Mouse (Mus musculus): ENCODE data around the gene Pank3. TPM values are rescaled to one million over a fixed set of nuclear protein-coding genes. Genes with fewer than 3 reads are reported as not detected.
"Not testable (repeated sequence)": the region's sequence is repeated elsewhere in the genome, so short reads cannot be mapped to it uniquely, and the experiment has no call there.

Pank3 gene
- total RNA-seq, 1 experiment: 27.0 TPM

DNA sequence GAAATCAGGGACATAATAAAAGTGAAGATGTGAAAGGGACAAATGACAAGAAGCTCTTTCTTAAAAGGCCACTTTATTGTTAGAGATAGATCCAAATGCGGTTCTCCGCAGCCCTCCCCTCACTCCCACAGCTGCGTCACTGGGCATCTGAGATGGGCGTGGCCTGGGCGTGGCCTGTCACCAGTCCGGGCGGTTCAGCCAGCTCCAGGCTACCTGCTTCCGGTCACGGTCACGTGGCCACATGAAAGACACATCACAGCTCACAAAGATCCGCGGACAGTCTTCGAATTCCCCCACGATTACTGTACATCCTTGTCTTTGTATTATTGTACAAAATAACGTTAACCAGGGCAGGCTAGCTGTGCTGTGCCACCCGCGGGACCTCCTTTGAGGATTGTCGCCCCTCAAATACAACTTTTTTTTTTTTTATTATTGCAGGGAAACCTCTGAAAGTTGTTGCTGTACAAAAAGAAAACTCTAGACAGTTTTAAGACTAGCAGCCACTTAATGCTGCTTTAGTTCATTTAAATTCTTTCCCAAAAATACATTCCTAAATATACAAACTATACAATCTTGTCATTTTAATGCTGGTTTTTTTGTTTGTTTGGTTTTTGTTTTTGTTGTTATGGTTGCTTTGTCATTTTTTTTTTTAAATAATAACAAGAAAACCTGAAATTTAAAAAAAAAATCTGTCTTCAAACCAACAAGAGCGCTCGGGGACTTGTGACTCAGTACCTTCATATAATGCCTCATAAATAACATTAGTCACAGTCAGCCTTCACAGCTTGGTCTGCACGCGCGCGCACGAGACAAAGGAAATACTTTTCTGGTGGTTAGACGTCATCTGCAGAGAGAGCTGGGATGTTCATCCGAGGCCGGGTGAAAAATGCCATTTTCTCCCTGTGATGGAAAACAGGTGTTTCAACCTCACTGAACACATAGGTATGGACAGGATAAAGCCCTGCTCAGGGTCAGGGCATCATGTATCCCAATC, 69.4 kb downstream of the Pank3 start:
- peaks cover 0 to 7% of the 10 kb centered on the region in 2 experiments; a peak in 3 of 4 replicates for H3K4me1 ChIP-seq (ENCODE audit: control insufficient read depth in 2 of 2, insufficient read depth in 2 of 2, low read length in 2 of 2, poor library complexity in 1 of 2)
- DNase-seq (ENCODE audit: low read depth, low spot score): peak; percentile 62
- H3K9me3 ChIP-seq (ENCODE audit: control insufficient read depth, insufficient read depth, low read depth, low read length): no peaks in the 10 kb centered on the region
- TF ChIP-seq ZNF384 (IDR thresholded peaks at IDR 0.05; ENCODE audit: low read depth, low read length): no peak
- TF ChIP-seq MAFK (IDR thresholded peaks at IDR 0.05; ENCODE audit: insufficient read depth, low read depth, low read length): no peak
- TF ChIP-seq ZC3H11A (IDR thresholded peaks at IDR 0.05; ENCODE audit: borderline replicate concordance, low read depth, low read length): no peak
- no peak for TF ChIP-seq CHD2 (IDR thresholded peaks at IDR 0.05; ENCODE audit: low read depth, low read length)
- TF ChIP-seq HCFC1 (IDR thresholded peaks at IDR 0.05; ENCODE audit: borderline replicate concordance, insufficient read depth, low read length): no peak
- H3K27ac ChIP-seq (ENCODE audit: insufficient read depth, low read depth, low read length, poor library complexity, severe bottlenecking): no peak overlapping the region
- H3K36me3 ChIP-seq (ENCODE audit: control insufficient read depth, insufficient read depth, low read length, poor library complexity, severe bottlenecking): peaks cover 16% of the 10 kb centered on the region; the same call in 1 of the 2 replicates
- in situ Hi-C loops (cut with MboI; ENCODE audit: low sequenced_read_pairs in 2 of 2, unreplicated experiment in 2 of 2): no loop called here
- H3K4me3 ChIP-seq (ENCODE audit: insufficient read depth in 1 of 2, low read depth in 1 of 2, low read length in 2 of 2, poor library complexity in 1 of 2, severe bottlenecking in 1 of 2): peak overlapping the region; percentile 17 to 22; a peak in 3 of 4 replicates
- peak overlapping the region; percentile 61 for H3K9ac ChIP-seq (ENCODE audit: insufficient read depth, low read depth, low read length, poor library complexity, severe bottlenecking)

DNA sequence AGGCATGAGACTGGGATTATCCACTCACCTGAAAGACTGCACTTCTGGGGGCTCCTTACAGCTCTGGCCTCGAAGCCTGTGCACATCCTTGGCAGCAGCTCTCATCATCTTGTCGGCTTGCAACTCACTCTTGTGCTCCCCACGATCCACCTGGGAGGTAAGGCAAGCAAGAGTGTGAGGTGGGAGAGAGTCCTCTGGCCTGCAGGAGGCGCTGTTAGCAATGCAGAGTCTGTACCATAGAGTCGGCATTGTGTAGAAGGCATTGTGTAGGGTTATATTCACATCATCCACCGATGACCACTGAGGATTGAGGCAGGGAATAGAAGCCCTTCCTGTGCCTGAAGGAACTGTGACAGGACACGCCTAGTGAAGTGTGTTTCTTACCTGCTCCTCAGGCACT, 71.0 kb downstream of the Pank3 start:
- in situ Hi-C loops (cut with MboI; ENCODE audit: low sequenced_read_pairs in 2 of 2, unreplicated experiment in 2 of 2): no loop called here
- Histone ChIP-seq H3K27ac (ENCODE audit: insufficient read depth, low read depth, low read length, poor library complexity, severe bottlenecking) (peak overlapping the region; percentile 48), H3K9ac (ENCODE audit: insufficient read depth, low read depth, low read length, poor library complexity, severe bottlenecking) (peak overlapping the region; percentile 45), H3K9me3 (ENCODE audit: control insufficient read depth, insufficient read depth, low read depth, low read length) (no peaks in the 10 kb centered on the region), H3K4me3 (ENCODE audit: insufficient read depth in 1 of 2, low read depth in 1 of 2, low read length in 2 of 2, poor library complexity in 1 of 2, severe bottlenecking in 1 of 2) (peak overlapping the region; percentile 35 to 40; a peak in 3 of 4 replicates), H3K4me1 (ENCODE audit: control insufficient read depth in 2 of 2, insufficient read depth in 2 of 2, low read length in 2 of 2, poor library complexity in 1 of 2) (peaks cover 0 to 13% of the 10 kb centered on the region in 2 experiments; a peak in 3 of 4 replicates), H3K36me3 (ENCODE audit: control insufficient read depth, insufficient read depth, low read length, poor library complexity, severe bottlenecking) (peaks cover 16% of the 10 kb centered on the region; the same call in 1 of the 2 replicates)
- DNase-seq (ENCODE audit: low read depth, low spot score): peak; percentile 84
- 0 out of 2 replicates have a peak, but pooled peaks have one; percentile 25 for TF ChIP-seq HCFC1 (IDR thresholded peaks at IDR 0.05; ENCODE audit: borderline replicate concordance, insufficient read depth, low read length)
- TF ChIP-seq CHD2 (IDR thresholded peaks at IDR 0.05; ENCODE audit: low read depth, low read length): no peak
- no peak for TF ChIP-seq MAFK (IDR thresholded peaks at IDR 0.05; ENCODE audit: insufficient read depth, low read depth, low read length)
- TF ChIP-seq ZNF384 (IDR thresholded peaks at IDR 0.05; ENCODE audit: low read depth, low read length): no peak
- no peak for TF ChIP-seq ZC3H11A (IDR thresholded peaks at IDR 0.05; ENCODE audit: borderline replicate concordance, low read depth, low read length)

GRCm38 (mm10) chr11:35840806-35841205, 71.5 kb downstream of the Pank3 start:
- peaks cover 0 to 13% of the 10 kb centered on the region in 2 experiments; a peak in 3 of 4 replicates for H3K4me1 ChIP-seq (ENCODE audit: control insufficient read depth in 2 of 2, insufficient read depth in 2 of 2, low read length in 2 of 2, poor library complexity in 1 of 2)
- H3K36me3 ChIP-seq (ENCODE audit: control insufficient read depth, insufficient read depth, low read length, poor library complexity, severe bottlenecking): peaks cover 16% of the 10 kb centered on the region; the same call in 1 of the 2 replicates
- H3K9ac ChIP-seq (ENCODE audit: insufficient read depth, low read depth, low read length, poor library complexity, severe bottlenecking); H3K9me3 ChIP-seq (ENCODE audit: control insufficient read depth, insufficient read depth, low read depth, low read length); in situ Hi-C loops (cut with MboI; ENCODE audit: low sequenced_read_pairs in 2 of 2, unreplicated experiment in 2 of 2); DNase-seq (ENCODE audit: low read depth, low spot score); H3K4me3 ChIP-seq (ENCODE audit: insufficient read depth in 1 of 2, low read depth in 1 of 2, low read length in 2 of 2, poor library complexity in 1 of 2, severe bottlenecking in 1 of 2): not testable (repeated sequence)
- H3K27ac ChIP-seq (ENCODE audit: insufficient read depth, low read depth, low read length, poor library complexity, severe bottlenecking): peak overlapping the region; percentile 48

Other genes starting within 250 kb of the Pank3 start
- 0.22 and 0.26 TPM in 2 replicates for gene Fbll1, start 29.4 kb downstream of the Pank3 start, total RNA-seq (2012; rRNA removed)
- gene Rars, start 65.0 kb downstream of the Pank3 start, total RNA-seq (2012; rRNA removed): 105 and 156 TPM in 2 replicates
- 30.4 and 39.3 TPM in 2 replicates for gene Wwc1, start 211.0 kb downstream of the Pank3 start, total RNA-seq (2012; rRNA removed)

Measured in ES-E14 (cell line).